Mouse (Mus musculus) CH12.LX (cell line): ENCODE data around the gene Mymk. TPM values are rescaled to one million over a fixed set of nuclear protein-coding genes. Genes with fewer than 3 reads are reported as not detected.
A peak's percentile ranks its signal among the peaks of the same experiment; 100 is the strongest.

Experiments used
- DNase-seq: peaks from one replicate; pipeline ENCODE4 v3.0.0-alpha.2; 2013; ENCODE audit errors: extremely low read depth
- H3K27ac ChIP-seq: 2 replicates; pipeline ENCODE4 v1.5.1; 2012; ENCODE audit warnings: low read depth, mild to moderate bottlenecking, control low read depth, moderate library complexity; ENCODE audit not compliant: insufficient read depth
- H3K27me3 ChIP-seq: replicated peaks from 2 replicates; pipeline ENCODE3; 2012; ENCODE audit warnings: inconsistent platforms
- H3K36me3 ChIP-seq, 2 experiments: replicated peaks in 1 of 2; 2 replicates each; pipeline versions ENCODE3 to v1.6.1; 2012; ENCODE audit warnings: inconsistent platforms in 1 of 2, low read length in 1 of 2, mild to moderate bottlenecking in 1 of 2, mixed read lengths in 1 of 2, moderate library complexity in 1 of 2; ENCODE audit not compliant: control insufficient read depth in 1 of 2, insufficient read depth in 1 of 2
- H3K4me1 ChIP-seq, 2 experiments: 2 replicates each; pipeline ENCODE4 v1.6.1; 2012; ENCODE audit warnings: inconsistent platforms in 1 of 2, moderate library complexity in 1 of 2; ENCODE audit not compliant: insufficient read depth in 2 of 2, control insufficient read depth in 1 of 2
- H3K4me2 ChIP-seq: 2 replicates; pipeline ENCODE4 v1.6.1; 2012; ENCODE audit warnings: low read depth, mild to moderate bottlenecking, control low read depth; ENCODE audit not compliant: poor library complexity, insufficient read depth, severe bottlenecking
- H3K4me3 ChIP-seq, 3 experiments: fragments of 150-350 bp in 1 of 3; sonication (generic) in 1 of 3; replicated peaks in 1 of 3; 2 replicates each; pipeline versions ENCODE3 to v1.5.1; 2011 to 2012; ENCODE audit warnings: low read depth in 2 of 3, low read length in 2 of 3, mild to moderate bottlenecking in 2 of 3, moderate library complexity in 2 of 3, control low read depth in 1 of 3, improper control_type of control experiment in 1 of 3, inconsistent platforms in 1 of 3, mixed read lengths in 1 of 3; ENCODE audit not compliant: poor library complexity in 1 of 3
- H3K79me2 ChIP-seq: replicated peaks from 2 replicates; pipeline ENCODE4 v1.6.1; 2012; ENCODE audit warnings: mild to moderate bottlenecking, moderate library complexity; ENCODE audit not compliant: control insufficient read depth, poor library complexity, insufficient read depth, severe bottlenecking; ENCODE audit errors: extremely low read depth
- H3K9ac ChIP-seq: 2 replicates; pipeline ENCODE4 v1.6.1; 2012; ENCODE audit warnings: low read depth, mild to moderate bottlenecking, control low read depth, moderate library complexity; ENCODE audit not compliant: insufficient read depth
- H3K9me3 ChIP-seq: replicated peaks from 2 replicates; pipeline ENCODE3; 2012; ENCODE audit warnings: low read length, inconsistent platforms, mixed read lengths
- CTCF ChIP-seq, 2 experiments: IDR thresholded peaks in 1 of 2; conservative IDR thresholded peaks in 1 of 2; 2 replicates each; pipeline ENCODE4 v1.5.1; 2011 to 2012; ENCODE audit warnings: low read depth in 2 of 2, low read length in 2 of 2, improper control_type of control experiment in 1 of 2, inconsistent platforms in 1 of 2, mild to moderate bottlenecking in 1 of 2, moderate library complexity in 1 of 2
- EP300 ChIP-seq: IDR thresholded peaks from 2 replicates; pipeline ENCODE4 v1.6.1; 2011; ENCODE audit warnings: low read length, improper control_type of control experiment
- MAX ChIP-seq: IDR thresholded peaks from 2 replicates; pipeline ENCODE4 v1.6.1; 2011; ENCODE audit warnings: low read length, improper control_type of control experiment
- MAZ ChIP-seq: IDR thresholded peaks from 2 replicates; pipeline ENCODE4 v1.6.1; 2012; ENCODE audit warnings: low read depth, mild to moderate bottlenecking, inconsistent platforms, low read length, improper control_type of control experiment, moderate library complexity
- NELFE ChIP-seq: IDR thresholded peaks from 2 replicates; pipeline ENCODE4 v1.6.1; 2011; ENCODE audit warnings: low read depth, low read length, improper control_type of control experiment
- PAX5 ChIP-seq: IDR thresholded peaks from 2 replicates; pipeline ENCODE4 v1.6.1; 2012; ENCODE audit warnings: low read length, inconsistent platforms, mixed read lengths
- POLR2A ChIP-seq: IDR thresholded peaks from 2 replicates; pipeline ENCODE4 v1.6.1; 2011; ENCODE audit warnings: low read depth, mild to moderate bottlenecking, improper control_type of control experiment, low read length
- POLR2AphosphoS2 ChIP-seq: IDR thresholded peaks from 2 replicates; pipeline ENCODE4 v1.6.1; 2011; ENCODE audit warnings: low read depth, low read length, improper control_type of control experiment
- RAD21 ChIP-seq: IDR thresholded peaks from 2 replicates; pipeline ENCODE4 v1.6.1; 2011; ENCODE audit warnings: low read depth, mild to moderate bottlenecking, low read length, improper control_type of control experiment, moderate library complexity
- SMC3 ChIP-seq: IDR thresholded peaks from 2 replicates; pipeline ENCODE4 v1.6.1; 2011; ENCODE audit warnings: low read depth, low read length, improper control_type of control experiment
- TCF12 ChIP-seq: IDR thresholded peaks from 2 replicates; pipeline ENCODE4 v1.6.1; 2014; ENCODE audit warnings: low read depth, mild to moderate bottlenecking, inconsistent platforms, low read length, improper control_type of control experiment
- ZC3H11A ChIP-seq: IDR thresholded peaks from 2 replicates; pipeline ENCODE4 v1.6.1; 2012; ENCODE audit warnings: low read depth, mild to moderate bottlenecking, inconsistent platforms, low read length, improper control_type of control experiment
- ZKSCAN1 ChIP-seq: IDR thresholded peaks from 2 replicates; pipeline ENCODE4 v1.6.1; 2012; ENCODE audit warnings: low read depth, inconsistent platforms, low read length, improper control_type of control experiment, borderline replicate concordance
- dilution Hi-C: fragments of 300-500 bp; cut with MboI; formaldehyde crosslinking; loops from 2 replicates; pipeline ENCODE4 v1.14.3; 2020; ENCODE audit warnings: low sequenced_read_pairs; ENCODE audit not compliant: extremely low pct_unique_long_range_greater_than_20kb, extremely low pct_ligation_motif_present
- in situ Hi-C: fragments of 300-500 bp; cut with MboI; formaldehyde crosslinking; loops from 3 replicates; pipeline ENCODE4 v1.14.3; 2019; ENCODE audit warnings: low sequenced_read_pairs, low pct_ligation_motif_present, low pct_unique_long_range_greater_than_20kb, mixed read lengths
- polyA plus RNA-seq: library from polyadenylated mRNA; unstranded; fragments of >175 nt; gene quantifications from 2 replicates; pipeline ENCODE4 v1.2.1, GENCODE M21; 2012; ENCODE audit warnings: low read depth; ENCODE audit not compliant: insufficient read length
- total RNA-seq, 2 experiments: library from RNA; depleted of rRNA; stranded (reverse); fragments of 300-350 nt in 1 of 2; fragments of >200 nt in 1 of 2; gene quantifications; 2 replicates each; pipeline ENCODE4 v1.2.3; 2012 to 2014

The Mymk gene
- total and polyA plus RNA-seq, 3 experiments: not detected

GRCm38 (mm10) chr2:27043461-27043860 lies 28.5 kb downstream of the Mymk start:
- TF ChIP-seq ZC3H11A (peak; percentile 61), RAD21 (peak; percentile 75), SMC3 (peak; percentile 91), PAX5 (no peak), TCF12 (no peak), NELFE (peak; percentile 33; the same call in 1 of the 2 replicates), EP300 (no peak), CTCF (conservative IDR thresholded peaks at IDR 0.05 in 1 of 2, IDR thresholded peaks at IDR 0.05 in 1 of 2; ENCODE audit: low read depth in 2 of 2, low read length in 2 of 2) (peak; percentile 40 to 88; a peak in 2 of 4 replicates), MAZ (no peak)
- TF ChIP-seq, all 38 proteins: peak for 5
- Histone ChIP-seq H3K4me1 (peaks cover 0 to 15% of the 10 kb centered on the region in 2 experiments; a peak in 2 of 4 replicates), H3K79me2 (no peaks in the 10 kb centered on the region), H3K9ac (no peak overlapping the region), H3K36me3 (no peaks in the 10 kb centered on the region), H3K4me2 (no peak overlapping the region), H3K27ac (no peak overlapping the region), H3K4me3 (no peak overlapping the region), H3K9me3 (no peaks in the 10 kb centered on the region), H3K27me3 (peaks cover 59% of the 10 kb centered on the region)
- dilution Hi-C loops: no loop called here
- in situ Hi-C loops: loop anchor here (10.0 kb wide), 1 partner anchor 191 kb away; no protein-coding TSS in a partner anchor
- DNase-seq: peak; percentile 74

- TF ChIP-seq MAX (no peak), TCF12 (no peak), EP300 (no peak), POLR2AphosphoS2 (no peak), ZKSCAN1 (no peak), POLR2A (no peak)
- Histone ChIP-seq H3K4me2 (no peak overlapping the region), H3K4me3 (no peak overlapping the region), H3K79me2 (no peaks in the 10 kb centered on the region), H3K27ac (no peak overlapping the region), H3K9ac (no peak overlapping the region), H3K27me3 (peaks cover 59% of the 10 kb centered on the region), H3K9me3 (no peaks in the 10 kb centered on the region), H3K36me3 (no peaks in the 10 kb centered on the region), H3K4me1 (peaks cover 0 to 25% of the 10 kb centered on the region in 2 experiments; a peak in 2 of 4 replicates)
- no peak for DNase-seq
- dilution Hi-C loops (no loop called here), in situ Hi-C loops (loop anchor here (10.0 kb wide), 1 partner anchor 193 kb away; no protein-coding TSS in a partner anchor)
Measured at GRCm38 (mm10) chr2:27042131-27042844, 29.7 kb downstream of the Mymk start.
